Mouse (Mus musculus) heart, postnatal 14 days (tissue): ENCODE measurements at regions not wholly inside any gene's neighbourhood (a gene's known extent, or its start where the extent isn't known, plus 50 kb on each side); places are given as distances from the start of the nearest gene placed in this dataset.

Source experiments
- DNase-seq, 2 experiments: peaks; one replicate each; pipeline ENCODE4 v3.0.0; 2021 to 2022
- intact Hi-C: fragments of 180-260 bp; cut with DNase I; formaldehyde crosslinking; loops from one replicate; pipeline ENCODE4 v1.15.1; 2025

- DNase-seq: no peak
- intact Hi-C loops: no loop called here
Measured at GRCm38 (mm10) chr4:55874276-55874675, 342.0 kb upstream of the Klf4 start.

GRCm38 (mm10) chr4:55860055-55860454 lies 327.8 kb upstream of the Klf4 start:
- no peak for DNase-seq
- intact Hi-C loops: no loop called here

- DNase-seq: no peak
- intact Hi-C loops: no loop called here
Measured at GRCm38 (mm10) chr4:55859211-55859761, 327.0 kb upstream of the Klf4 start.

- DNase-seq: no peak
- intact Hi-C loops: no loop called here
Measured at GRCm38 (mm10) chr4:55851430-55851829, 319.2 kb upstream of the Klf4 start.

GRCm38 (mm10) chr4:55851027-55851426 lies 318.8 kb upstream of the Klf4 start:
- DNase-seq: no peak
- intact Hi-C loops: no loop called here

- peak; percentile 19 to 25 for DNase-seq
Measured at GRCm38 (mm10) chr4:55843727-55844401, 311.6 kb upstream of the Klf4 start.

GRCm38 (mm10) chr4:55838568-55838967 lies 306.3 kb upstream of the Klf4 start:
- intact Hi-C loops: no loop called here

More at GRCm38 (mm10) chr4:55843727-55844401, 311.6 kb upstream of the Klf4 start:
- intact Hi-C loops: no loop called here

GRCm38 (mm10) chr4:55824047-55824760 lies 291.9 kb upstream of the Klf4 start:
- peak in 1 of 2 experiments; percentile 32 for DNase-seq
- intact Hi-C loops: loop anchor here (5.0 kb wide), 1 partner anchor 292 kb away; the partner anchor contains the start of gene Klf4

More at GRCm38 (mm10) chr4:55838568-55838967, 306.3 kb upstream of the Klf4 start:
- DNase-seq: no peak

GRCm38 (mm10) chr4:55823583-55823982 lies 291.3 kb upstream of the Klf4 start:
- intact Hi-C loops: loop anchor here (5.0 kb wide), 1 partner anchor 291 kb away; the partner anchor contains the start of gene Klf4
- DNase-seq: no peak

GRCm38 (mm10) chr4:55817035-55817818 lies 285.0 kb upstream of the Klf4 start:
- DNase-seq: no peak
- intact Hi-C loops: no loop called here

- no peak for DNase-seq
- intact Hi-C loops: no loop called here
Measured at GRCm38 (mm10) chr4:55815832-55816231, 283.6 kb upstream of the Klf4 start.

GRCm38 (mm10) chr4:55812846-55813245 lies 280.6 kb upstream of the Klf4 start:
- intact Hi-C loops: no loop called here
- DNase-seq: no peak

- intact Hi-C loops: no loop called here
- no peak for DNase-seq
Measured at GRCm38 (mm10) chr4:55811656-55812055, 279.4 kb upstream of the Klf4 start.

- intact Hi-C loops: no loop called here
- peak in 1 of 2 experiments; percentile 15 for DNase-seq
Measured at GRCm38 (mm10) chr4:55808501-55808900, 276.2 kb upstream of the Klf4 start.

GRCm38 (mm10) chr4:55806799-55807198 lies 274.5 kb upstream of the Klf4 start:
- intact Hi-C loops: no loop called here
- DNase-seq: no peak

- DNase-seq: no peak
- intact Hi-C loops: no loop called here
Measured at GRCm38 (mm10) chr4:55805255-55806051, 273.2 kb upstream of the Klf4 start.

- intact Hi-C loops: no loop called here
Measured at GRCm38 (mm10) chr4:55802101-55802500, 269.8 kb upstream of the Klf4 start.

GRCm38 (mm10) chr4:55798099-55798498 lies 265.8 kb upstream of the Klf4 start:
- intact Hi-C loops: no loop called here
- no peak for DNase-seq

More at GRCm38 (mm10) chr4:55802101-55802500, 269.8 kb upstream of the Klf4 start:
- no peak for DNase-seq

- no peak for DNase-seq
- intact Hi-C loops: no loop called here
Measured at GRCm38 (mm10) chr4:55781329-55781847, 249.1 kb upstream of the Klf4 start.

- no peak for DNase-seq
Measured at GRCm38 (mm10) chr4:55779581-55779980, 247.3 kb upstream of the Klf4 start.

More at GRCm38 (mm10) chr4:55779581-55779980, 247.3 kb upstream of the Klf4 start:
- intact Hi-C loops: no loop called here
